Mouse (Mus musculus): ENCODE data around the gene Thsd7b. TPM values are rescaled to one million over a fixed set of nuclear protein-coding genes. Genes with fewer than 3 reads are reported as not detected.

The Thsd7b gene
- total RNA-seq, 1 experiment from 2014 or later = 0.76 TPM

GRCm38 (mm10) chr1:129519751-129520150 lies 246.6 kb downstream of the Thsd7b start:
- no peak for DNase-seq

DNA sequence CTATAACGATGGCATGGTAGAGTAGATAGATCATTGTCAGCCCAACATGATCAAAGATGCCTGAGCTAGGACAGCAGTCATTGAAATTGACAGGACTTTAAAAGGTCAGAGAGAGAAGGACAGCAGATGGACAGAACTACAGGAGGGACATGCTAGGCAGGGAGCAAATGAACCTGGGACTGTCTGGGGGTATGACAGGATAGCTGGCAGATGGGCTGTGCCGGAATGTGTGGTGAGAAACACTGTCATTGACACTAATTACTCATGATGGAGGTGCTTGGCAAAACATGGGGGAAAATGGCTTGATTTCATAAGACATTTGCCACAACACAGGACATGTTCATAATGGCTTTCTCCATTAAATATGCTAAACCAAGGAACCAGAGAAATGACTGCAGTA lies 253.9 kb downstream of the Thsd7b start:
- no peak for DNase-seq

- no peak for DNase-seq
These were observed 259.1 kb downstream of the Thsd7b start for GRCm38 (mm10) chr1:129532206-129532605.

DNA sequence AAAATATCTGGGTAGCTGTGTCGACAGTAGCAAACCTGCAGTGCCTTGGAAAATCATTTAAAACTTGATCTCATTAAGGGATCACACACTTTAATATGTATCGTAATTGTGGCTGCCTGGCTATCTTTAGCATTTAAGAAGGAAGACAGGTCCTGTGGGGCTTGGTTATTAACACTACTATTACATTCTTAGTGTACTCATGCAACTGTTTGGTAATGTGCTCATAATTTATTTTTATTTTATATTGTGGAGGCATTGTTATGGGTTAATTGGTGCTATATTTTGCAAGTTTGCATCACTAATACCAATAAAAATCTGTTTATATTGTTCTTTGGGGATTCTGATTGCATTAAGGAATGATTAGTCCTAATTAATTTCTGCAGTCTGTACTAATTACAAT lies 265.4 kb downstream of the Thsd7b start:
- DNase-seq = no peak

GRCm38 (mm10) chr1:129538970-129539369 lies 265.9 kb downstream of the Thsd7b start:
- DNase-seq = no peak

GRCm38 (mm10) chr1:129540751-129541150 lies 267.6 kb downstream of the Thsd7b start:
- DNase-seq = no peak

GRCm38 (mm10) chr1:129542563-129543146 lies 269.6 kb downstream of the Thsd7b start:
- DNase-seq = no peak

DNA sequence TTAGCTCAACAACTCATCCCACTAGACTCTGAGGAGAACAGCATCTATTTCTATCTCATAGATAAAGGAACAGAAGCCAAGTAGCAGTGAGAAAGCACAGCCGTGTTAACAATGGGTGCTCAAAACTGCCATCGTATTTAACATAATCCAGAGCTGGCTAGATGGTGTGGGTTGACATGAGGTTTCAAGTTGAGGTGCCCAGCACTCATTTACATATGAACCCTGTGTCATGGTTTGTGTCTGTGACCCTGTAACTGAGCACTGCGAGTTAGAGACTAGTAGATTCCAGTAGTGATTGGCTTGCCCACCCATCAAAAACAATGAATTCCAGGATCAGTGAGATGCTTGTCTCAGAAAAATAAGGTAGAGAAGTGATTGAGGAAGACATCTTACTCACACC lies 270.1 kb downstream of the Thsd7b start:
- DNase-seq = no peak

GRCm38 (mm10) chr1:129558054-129558453 lies 285.0 kb downstream of the Thsd7b start:
- DNase-seq = no peak

GRCm38 (mm10) chr1:129559137-129559536 lies 286.0 kb downstream of the Thsd7b start:
- no peak for DNase-seq

GRCm38 (mm10) chr1:129559812-129560211 lies 286.7 kb downstream of the Thsd7b start:
- no peak for DNase-seq

DNA sequence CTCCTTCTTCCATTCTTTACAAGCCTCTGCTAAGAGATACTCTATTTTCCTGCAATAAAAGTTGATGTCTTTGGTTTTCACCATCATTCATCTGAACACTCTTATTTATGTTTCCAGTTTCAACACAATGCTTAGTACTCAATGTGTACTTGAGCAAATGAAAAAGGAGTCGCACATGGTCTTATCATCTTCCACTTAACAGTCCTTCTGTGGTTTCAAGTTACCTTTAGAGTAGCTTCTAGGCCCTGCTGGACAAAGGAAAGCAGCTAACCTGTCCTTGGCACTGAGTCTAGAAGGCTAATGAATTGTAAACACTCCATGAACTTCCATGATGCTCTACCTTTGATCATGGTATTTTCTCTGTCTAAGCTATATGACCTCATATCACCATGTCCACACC lies 289.6 kb downstream of the Thsd7b start:
- DNase-seq = no peak

DNA sequence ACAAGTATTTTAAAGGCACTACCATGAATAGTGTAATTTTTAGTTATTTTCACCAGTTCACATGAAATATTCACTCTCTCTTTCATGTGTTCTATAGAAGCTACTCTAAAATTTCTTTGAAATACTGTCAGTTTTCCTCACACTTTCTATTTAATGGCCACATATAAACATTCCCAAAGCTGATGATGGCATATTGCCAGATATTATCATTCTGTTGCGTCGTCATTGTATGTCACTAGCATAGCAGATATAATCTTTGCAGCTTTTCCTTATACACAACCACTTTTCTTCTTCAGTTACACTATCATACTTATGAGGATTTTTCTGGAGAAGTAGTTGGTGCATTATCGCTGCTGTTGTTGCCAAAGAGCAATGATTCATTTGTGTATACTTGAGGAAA lies 297.4 kb downstream of the Thsd7b start:
- no peak for DNase-seq

DNA sequence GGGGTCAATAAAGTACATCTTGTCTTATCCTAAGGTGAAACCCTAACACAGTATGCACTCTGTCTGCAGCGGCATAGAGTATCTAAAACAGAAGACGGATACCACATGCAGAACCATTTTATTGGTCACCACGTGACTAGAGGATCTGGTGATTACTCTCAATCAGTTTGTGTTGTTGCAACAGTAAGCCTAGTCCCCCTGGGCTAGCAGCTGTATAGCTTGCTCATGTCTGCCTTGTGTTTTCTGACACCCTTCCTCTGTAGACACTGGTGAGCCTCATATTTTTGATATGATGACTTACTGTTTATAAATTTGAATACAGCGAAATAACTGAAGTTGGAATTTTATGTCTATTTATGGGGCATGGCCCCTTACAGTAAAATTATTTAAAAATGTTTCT lies 306.9 kb downstream of the Thsd7b start:
- no peak for DNase-seq

- no peak for DNase-seq
These were observed 313.5 kb downstream of the Thsd7b start for GRCm38 (mm10) chr1:129586635-129587034.

DNA sequence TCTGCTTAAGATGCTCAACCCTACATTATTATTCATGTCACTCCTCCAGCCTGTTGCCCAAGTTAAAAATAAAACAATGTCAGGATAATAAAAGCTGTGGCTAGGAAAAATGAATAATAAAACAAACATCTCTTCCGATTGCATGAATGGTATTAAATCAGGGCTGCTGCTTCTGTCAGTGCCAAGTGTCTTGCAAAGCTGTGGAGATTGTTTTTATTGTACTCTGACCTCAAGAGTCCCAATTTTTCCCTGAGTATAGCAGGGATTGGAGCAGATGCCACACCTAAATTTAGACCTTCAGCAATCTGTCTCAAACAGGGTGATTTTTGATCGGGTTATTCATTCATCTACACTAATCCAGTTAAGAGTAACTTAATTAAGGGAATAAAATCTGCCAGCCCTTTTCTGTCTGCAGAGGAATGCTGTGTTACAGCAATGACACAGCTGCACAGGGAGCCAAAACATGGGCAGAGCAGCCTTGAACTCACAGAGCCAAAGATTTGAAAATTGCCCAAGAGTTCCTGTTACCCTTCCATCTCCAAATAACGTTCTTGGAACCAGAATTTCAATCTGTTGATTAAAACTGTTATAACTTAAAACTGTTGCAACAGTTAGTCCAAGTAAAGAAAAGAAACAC lies 316.4 kb downstream of the Thsd7b start:
- DNase-seq = no peak

DNA sequence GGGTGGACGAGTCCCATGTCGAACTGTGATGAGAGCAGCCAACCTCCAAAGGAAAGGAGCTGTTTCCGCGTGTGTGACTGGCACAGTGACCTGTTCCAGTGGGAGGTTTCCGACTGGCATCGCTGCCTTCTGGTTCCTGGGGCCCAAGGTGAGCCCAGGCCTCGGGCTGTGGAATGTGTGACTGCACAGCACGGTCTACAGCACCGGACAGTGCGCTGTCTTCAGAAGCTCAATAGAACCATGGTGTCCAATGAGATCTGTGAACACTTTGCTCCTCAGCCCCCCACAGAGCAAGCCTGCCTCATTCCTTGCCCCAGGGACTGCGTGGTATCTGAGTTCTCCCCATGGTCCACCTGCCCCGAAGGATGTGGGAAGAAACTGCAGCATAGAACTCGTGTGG lies 322.3 kb downstream of the Thsd7b start:
- no peak for DNase-seq

- DNase-seq = no peak
These were observed 327.8 kb downstream of the Thsd7b start for GRCm38 (mm10) chr1:129600933-129601332.

GRCm38 (mm10) chr1:129602284-129602683 lies 329.2 kb downstream of the Thsd7b start:
- DNase-seq = no peak

DNA sequence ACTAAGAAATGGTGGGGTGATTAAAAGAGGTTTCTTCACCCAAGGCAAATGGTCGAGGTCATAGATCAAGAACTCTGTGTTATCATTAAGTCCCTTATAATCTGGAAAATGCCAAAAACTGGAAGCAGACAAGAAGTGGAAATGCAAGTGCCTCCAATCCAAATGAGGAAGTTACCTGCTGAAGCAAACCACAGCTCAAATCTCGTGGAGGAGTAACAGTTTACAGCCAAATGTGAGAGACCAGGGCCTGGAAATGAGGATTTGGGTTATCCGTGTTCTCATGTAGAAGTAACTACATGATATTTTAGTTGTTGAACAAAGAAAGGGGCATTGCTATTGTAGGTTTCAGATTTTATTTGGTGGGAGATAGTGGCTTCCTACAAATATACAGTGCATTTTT lies 335.3 kb downstream of the Thsd7b start:
- DNase-seq = no peak

DNA sequence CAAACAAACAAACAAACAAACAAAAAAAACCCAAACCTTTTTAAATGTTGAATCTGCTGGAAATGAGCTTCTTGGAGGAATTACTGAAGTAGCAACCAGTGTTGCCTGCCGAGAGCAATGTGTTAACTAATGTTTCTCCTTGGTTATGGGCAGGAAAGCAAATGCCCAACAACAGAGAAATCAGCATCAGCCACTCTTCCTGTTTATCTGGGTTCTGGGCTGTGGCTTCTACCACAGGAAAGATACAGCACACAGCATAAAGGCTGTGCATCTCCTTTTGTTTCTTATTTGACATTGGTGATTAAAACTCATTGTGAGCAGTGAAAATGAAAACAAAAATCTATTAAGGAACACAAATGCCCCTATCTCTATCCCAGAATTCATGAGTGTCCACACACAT lies 343.0 kb downstream of the Thsd7b start:
- no peak for DNase-seq

DNA sequence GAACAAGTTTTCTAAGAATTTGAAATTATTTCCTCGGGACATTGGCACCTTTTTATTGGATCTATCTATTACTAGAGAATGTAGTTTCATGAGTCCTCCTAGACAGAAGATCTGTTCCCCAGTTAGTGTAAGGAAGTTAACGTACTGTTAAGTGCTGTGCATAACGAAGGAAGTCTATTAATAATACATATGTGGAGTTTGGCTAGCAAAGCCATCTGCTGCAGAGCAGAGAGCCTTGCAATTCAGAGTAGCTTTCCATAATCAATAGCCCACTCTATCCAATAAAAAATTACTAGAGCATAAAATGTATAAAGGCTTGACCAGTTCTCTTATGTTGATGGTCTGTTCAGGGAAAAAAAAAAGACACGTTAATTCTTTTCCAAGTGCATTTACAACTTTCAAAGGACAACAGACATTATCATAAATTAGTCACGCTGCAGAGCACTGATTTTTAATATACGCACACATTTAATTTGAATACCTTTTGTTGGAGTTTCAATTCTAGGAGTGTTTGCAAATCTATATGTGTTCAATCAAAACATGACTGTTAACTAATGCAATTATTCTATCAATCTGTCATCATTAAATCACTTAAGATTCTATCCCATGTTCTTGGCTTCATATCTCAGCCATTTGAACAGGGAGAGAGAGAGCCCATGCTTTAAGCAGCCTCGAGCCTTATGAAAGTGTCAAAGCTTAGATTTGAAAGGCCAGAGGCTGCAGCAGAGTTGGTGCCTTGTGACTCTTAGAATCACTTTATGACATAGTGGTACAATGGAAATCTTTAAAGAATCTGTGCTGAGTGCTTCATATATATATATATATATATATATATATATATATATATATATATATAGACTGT lies 346.6 kb downstream of the Thsd7b start:
- DNase-seq = no peak

- DNase-seq = no peak
These were observed 351.4 kb downstream of the Thsd7b start for GRCm38 (mm10) chr1:129624519-129624918.

DNA sequence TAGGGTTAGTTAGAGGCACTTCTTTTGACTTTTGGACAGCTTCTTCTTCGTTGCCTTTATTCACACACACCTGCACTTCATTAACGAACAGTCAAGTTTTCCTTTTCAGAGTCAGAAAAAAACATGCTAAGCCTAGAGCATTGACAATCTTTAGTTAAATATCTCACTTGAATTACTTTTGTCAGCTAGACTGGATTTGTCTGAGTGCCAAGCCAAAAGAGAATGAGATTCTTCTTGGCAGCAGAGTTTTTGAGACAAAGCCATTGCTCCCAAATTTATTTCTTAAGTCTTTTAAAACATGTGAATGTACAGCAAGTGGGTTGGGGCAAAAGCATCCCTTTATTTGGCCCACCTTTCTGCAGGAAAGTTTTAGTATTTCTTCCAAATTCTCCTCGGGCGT lies 362.0 kb downstream of the Thsd7b start:
- DNase-seq = no peak

Measured in adrenal gland, postnatal 25 days (tissue).